ENCODE assay signal across 30 mouse cellular contexts in genomic region chr10:112742123-112742522, GRCm38 (mm10).
"Had no signal": no experiment of that assay in that cellular context is flagged by ENCODE, and none has a peak within 500 bp of the region (broad histone marks: within the 10 kb centered on the region; RNA-seq: fewer than 3 reads in every experiment).

No protein-coding gene starts in this region.

- H3K27me3 ChIP-seq: limb, embryonic 12.5 days; limb, embryonic 13.5 days; limb, embryonic 15.5 days; liver, embryonic 12.5 days; liver, embryonic 13.5 days; liver, embryonic 15.5 days; lung, embryonic 15.5 days; megakaryocyte, embryonic 14.5 days; midbrain, embryonic 12.5 days; midbrain, embryonic 13.5 days; midbrain, embryonic 15.5 days; neural tube, embryonic 12.5 days had no signal

- H3K9me3 ChIP-seq: limb, embryonic 10.5 days; limb, embryonic 12.5 days; limb, embryonic 13.5 days; limb, embryonic 15.5 days; liver, embryonic 12.5 days; liver, embryonic 13.5 days; liver, embryonic 15.5 days; lung, embryonic 15.5 days; megakaryocyte, embryonic 14.5 days; midbrain, embryonic 10.5 days; midbrain, embryonic 12.5 days; midbrain, embryonic 13.5 days; midbrain, embryonic 15.5 days; neural tube, embryonic 12.5 days had no signal

- H3K4me2 ChIP-seq: limb, embryonic 12.5 days; limb, embryonic 13.5 days; limb, embryonic 15.5 days; liver, embryonic 11.5 days; liver, embryonic 12.5 days; liver, embryonic 13.5 days; liver, embryonic 15.5 days; lung, embryonic 14.5 days; lung, embryonic 15.5 days; midbrain, embryonic 11.5 days; midbrain, embryonic 12.5 days; midbrain, embryonic 13.5 days; midbrain, embryonic 15.5 days; neural tube, embryonic 12.5 days had no signal

- H3K4me1 ChIP-seq: limb, embryonic 10.5 days; limb, embryonic 12.5 days; limb, embryonic 13.5 days; limb, embryonic 15.5 days; liver, embryonic 12.5 days; liver, embryonic 13.5 days; liver, embryonic 15.5 days; lung, embryonic 15.5 days; megakaryocyte, embryonic 14.5 days; midbrain, embryonic 10.5 days; midbrain, embryonic 12.5 days; midbrain, embryonic 13.5 days; midbrain, embryonic 15.5 days; neural tube, embryonic 12.5 days had no signal

- H3K27ac ChIP-seq: limb, embryonic 10.5 days; limb, embryonic 12.5 days; limb, embryonic 13.5 days; limb, embryonic 15.5 days; liver, embryonic 12.5 days; liver, embryonic 13.5 days; liver, embryonic 14.5 days; liver, embryonic 15.5 days; lung, embryonic 15.5 days; macrophage; midbrain, embryonic 10.5 days; midbrain, embryonic 12.5 days; midbrain, embryonic 13.5 days; midbrain, embryonic 15.5 days; neural tube, embryonic 12.5 days had no signal

- DNase-seq: left cerebral cortex, postnatal 4 days; liver; liver, embryonic 13.5 days; liver, postnatal 0 days; lung, adult 18-20 months; lung, adult 2 months; lung, embryonic 14.5 days; lung, postnatal 10 days; lung, postnatal 14 days; lung, postnatal 36 days; lung, postnatal 4 days; midbrain, embryonic 14.5 days had no signal

- H3K9ac ChIP-seq: limb, embryonic 12.5 days; limb, embryonic 13.5 days; limb, embryonic 15.5 days; liver, embryonic 12.5 days; liver, embryonic 13.5 days; liver, embryonic 14.5 days; liver, embryonic 15.5 days; liver, postnatal 0 days; lung, embryonic 14.5 days; lung, embryonic 15.5 days; midbrain, embryonic 12.5 days; midbrain, embryonic 13.5 days; midbrain, embryonic 15.5 days; neural tube, embryonic 12.5 days had no signal

- H3K36me3 ChIP-seq: limb, embryonic 10.5 days; limb, embryonic 12.5 days; limb, embryonic 13.5 days; limb, embryonic 15.5 days; liver, embryonic 12.5 days; liver, embryonic 13.5 days; liver, embryonic 15.5 days; lung, embryonic 15.5 days; midbrain, embryonic 10.5 days; midbrain, embryonic 12.5 days; midbrain, embryonic 13.5 days; midbrain, embryonic 15.5 days; neural tube, embryonic 12.5 days had no signal

- H3K4me3 ChIP-seq: limb, embryonic 10.5 days; limb, embryonic 12.5 days; limb, embryonic 13.5 days; limb, embryonic 15.5 days; liver, embryonic 12.5 days; liver, embryonic 13.5 days; liver, embryonic 15.5 days; lung, embryonic 15.5 days; megakaryocyte, embryonic 14.5 days; midbrain, embryonic 10.5 days; midbrain, embryonic 12.5 days; midbrain, embryonic 13.5 days; midbrain, embryonic 15.5 days; myocyte; neural tube, embryonic 12.5 days had no signal
